Mouse (Mus musculus): ENCODE data around the gene Nt5c2. TPM values are rescaled to one million over a fixed set of nuclear protein-coding genes. Genes with fewer than 3 reads are reported as not detected.
A peak's percentile ranks its signal among the peaks of the same experiment; 100 is the strongest.

The Nt5c2 gene
- polyA plus RNA-seq, 1 experiment from 2014 or later = 77.9 TPM

DNA sequence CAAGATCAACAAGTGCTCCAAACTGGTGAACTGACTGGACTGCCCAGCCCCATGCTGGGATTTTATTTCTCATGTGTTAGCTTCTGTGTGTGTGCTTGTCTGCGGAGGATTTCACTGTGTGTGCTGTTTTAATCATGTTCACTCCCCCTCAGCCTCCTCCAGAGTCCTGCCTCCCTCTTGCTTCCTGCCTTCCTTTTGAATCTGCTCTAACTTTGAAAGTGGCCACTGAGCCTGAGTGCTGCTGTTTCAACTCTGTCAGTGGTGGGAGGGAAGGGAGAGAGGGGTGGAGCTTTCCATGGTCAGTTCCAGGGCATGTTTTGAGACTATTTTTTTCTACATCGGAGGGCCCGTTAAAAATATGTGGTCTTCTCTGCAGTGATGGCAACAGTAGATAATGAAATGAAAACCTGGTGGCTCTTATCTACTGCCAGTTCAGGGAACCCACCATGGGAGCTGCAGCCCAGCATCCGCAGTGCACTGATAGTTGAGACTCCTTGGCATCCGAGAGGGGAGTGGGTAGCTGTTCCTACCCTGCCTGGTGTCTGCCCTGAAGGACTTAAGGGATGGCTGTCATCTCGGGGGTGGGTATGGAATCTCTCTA, 150.1 kb downstream of the Nt5c2 start:
- Histone ChIP-seq H3K36me3 (ENCODE audit: control insufficient read depth, insufficient read depth, low read length) (no peaks in the 10 kb centered on the region), H3K9ac (ENCODE audit: low read length) (no peak overlapping the region), H3K4me2 (ENCODE audit: low read depth, low read length, severe bottlenecking) (no peak overlapping the region), H3K27ac (ENCODE audit: low read depth, low read length) (no peak overlapping the region), H3K4me1 (replicated peaks; ENCODE audit: control insufficient read depth, insufficient read depth, low read length) (no peaks in the 10 kb centered on the region), H3K9me3 (ENCODE audit: control insufficient read depth, low read length) (no peaks in the 10 kb centered on the region), H3K27me3 (ENCODE audit: control insufficient read depth, insufficient read depth, low read length) (no peaks in the 10 kb centered on the region), H3K4me3 (ENCODE audit: low read depth, low read length) (no peak overlapping the region)
- 73% methylated on average over 6 of the region's 6 CpGs for WGBS
- DNase-seq (ENCODE audit: low spot score) = no peak
- ATAC-seq (replicated peaks; ENCODE audit: low FRiP score) = no peak

DNA sequence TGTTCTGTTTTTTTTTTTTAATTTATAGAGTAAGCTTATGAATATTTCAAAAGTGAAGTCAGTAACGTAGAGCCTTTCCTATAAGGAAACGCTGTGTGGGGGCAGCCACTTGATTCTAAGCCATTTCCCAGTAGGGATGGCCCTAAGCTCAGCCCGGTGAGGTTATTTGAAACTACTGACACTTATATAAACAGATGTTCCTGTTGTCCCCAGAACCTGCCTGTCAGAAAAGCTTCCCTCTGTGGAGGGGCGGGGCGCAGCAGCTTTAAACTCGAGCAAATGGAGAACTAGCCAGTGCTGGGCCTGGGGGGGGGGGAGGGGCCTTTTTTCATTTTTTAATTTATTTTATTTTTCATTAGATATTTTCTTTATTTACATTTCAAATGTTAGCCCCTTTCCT, 150.9 kb downstream of the Nt5c2 start:
- no peaks in the 10 kb centered on the region for H3K36me3 ChIP-seq (ENCODE audit: control insufficient read depth, insufficient read depth, low read length)
- WGBS = 73% methylated on average over 6 of the region's 6 CpGs

DNA sequence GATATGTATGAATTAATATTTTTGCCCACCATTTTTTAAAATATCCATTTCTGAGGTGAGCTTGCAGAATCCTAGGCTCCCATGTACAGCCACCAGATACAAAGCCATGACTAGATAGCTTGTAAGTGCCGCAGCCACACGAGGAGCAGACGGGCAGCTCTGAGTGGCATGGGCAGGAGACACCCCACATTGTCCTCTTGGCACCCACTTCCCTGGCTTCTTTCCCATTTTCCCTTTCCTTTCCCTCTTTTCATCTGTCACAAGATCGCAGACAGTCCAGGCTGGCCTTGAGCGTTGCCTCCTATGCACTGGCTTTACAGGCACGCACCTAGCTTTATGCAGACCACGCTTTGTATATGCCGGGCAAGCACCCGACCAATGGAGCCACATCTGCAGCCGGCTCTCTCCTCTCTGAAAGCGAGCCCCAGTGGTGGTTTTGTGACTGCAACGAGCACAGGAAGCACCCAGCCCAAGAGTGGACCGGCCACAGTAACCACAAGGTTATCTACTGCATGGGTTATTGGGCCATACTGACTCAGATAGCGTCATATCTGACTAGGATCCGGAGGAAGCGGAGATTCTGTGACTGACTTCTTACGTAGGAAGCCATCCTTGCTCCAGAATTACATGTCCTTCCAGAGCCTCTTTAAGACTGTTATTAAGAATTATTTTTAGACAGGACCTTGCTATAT, 151.6 kb downstream of the Nt5c2 start:
- DNase-seq (ENCODE audit: low spot score) (no peak), ATAC-seq (replicated peaks; ENCODE audit: low FRiP score) (no peak)
- no peaks in the 10 kb centered on the region for H3K27me3 ChIP-seq (ENCODE audit: control insufficient read depth, insufficient read depth, low read length)
- H3K4me3 ChIP-seq (ENCODE audit: low read depth, low read length) = no peak overlapping the region
- H3K4me1 ChIP-seq (replicated peaks; ENCODE audit: control insufficient read depth, insufficient read depth, low read length) = no peaks in the 10 kb centered on the region
- H3K27ac ChIP-seq (ENCODE audit: low read depth, low read length) = no peak overlapping the region
- H3K9me3 ChIP-seq (ENCODE audit: control insufficient read depth, low read length) = no peaks in the 10 kb centered on the region
- no peak overlapping the region for H3K9ac ChIP-seq (ENCODE audit: low read length)
- no peaks in the 10 kb centered on the region for H3K36me3 ChIP-seq (ENCODE audit: control insufficient read depth, insufficient read depth, low read length)
- WGBS = 90% methylated on average over 17 of the region's 17 CpGs
- no peak overlapping the region for H3K4me2 ChIP-seq (ENCODE audit: low read depth, low read length, severe bottlenecking)

More for the DNA sequence above, 150.9 kb downstream of the Nt5c2 start:
- Histone ChIP-seq H3K4me2 (ENCODE audit: low read depth, low read length, severe bottlenecking) (no peak overlapping the region), H3K4me1 (replicated peaks; ENCODE audit: control insufficient read depth, insufficient read depth, low read length) (no peaks in the 10 kb centered on the region), H3K27ac (ENCODE audit: low read depth, low read length) (no peak overlapping the region), H3K27me3 (ENCODE audit: control insufficient read depth, insufficient read depth, low read length) (no peaks in the 10 kb centered on the region), H3K4me3 (ENCODE audit: low read depth, low read length) (no peak overlapping the region), H3K9ac (ENCODE audit: low read length) (no peak overlapping the region), H3K9me3 (ENCODE audit: control insufficient read depth, low read length) (no peaks in the 10 kb centered on the region)
- no peak for ATAC-seq (replicated peaks; ENCODE audit: low FRiP score)
- DNase-seq (ENCODE audit: low spot score) = no peak

- Histone ChIP-seq H3K4me1 (replicated peaks; ENCODE audit: control insufficient read depth, insufficient read depth, low read length) (no peaks in the 10 kb centered on the region), H3K4me2 (ENCODE audit: low read depth, low read length, severe bottlenecking) (no peak overlapping the region), H3K9ac (ENCODE audit: low read length) (no peak overlapping the region), H3K4me3 (ENCODE audit: low read depth, low read length) (no peak overlapping the region), H3K36me3 (ENCODE audit: control insufficient read depth, insufficient read depth, low read length) (no peaks in the 10 kb centered on the region), H3K9me3 (ENCODE audit: control insufficient read depth, low read length) (no peaks in the 10 kb centered on the region), H3K27me3 (ENCODE audit: control insufficient read depth, insufficient read depth, low read length) (no peaks in the 10 kb centered on the region), H3K27ac (ENCODE audit: low read depth, low read length) (no peak overlapping the region)
- no peak for DNase-seq (ENCODE audit: low spot score)
- WGBS = 71% methylated on average over 3 of the region's 3 CpGs
- no peak for ATAC-seq (replicated peaks; ENCODE audit: low FRiP score)
Measured at GRCm38 (mm10) chr19:46862556-46862955, 152.4 kb downstream of the Nt5c2 start.

DNA sequence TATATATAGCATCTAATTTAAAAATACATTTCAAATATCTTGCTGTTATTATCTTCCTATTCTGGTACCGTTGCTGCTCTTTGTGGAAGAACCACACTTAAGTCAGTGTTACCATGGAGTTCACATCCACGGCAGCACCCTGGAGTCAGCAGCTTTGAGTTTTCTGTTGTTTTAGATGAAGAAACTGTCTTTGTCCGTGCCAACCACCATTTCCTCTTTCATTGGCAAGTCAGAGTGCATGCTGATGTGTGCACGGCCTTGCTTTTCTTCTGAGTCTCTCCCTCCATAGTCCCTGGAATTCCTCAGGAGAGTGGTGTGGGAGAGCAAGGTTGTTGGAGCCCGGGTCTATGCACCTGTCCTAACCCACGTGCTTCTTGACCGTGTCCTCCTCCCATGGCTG, 156.8 kb downstream of the Nt5c2 start:
- no peak for DNase-seq (ENCODE audit: low spot score)
- H3K4me2 ChIP-seq (ENCODE audit: low read depth, low read length, severe bottlenecking) = no peak overlapping the region
- H3K9me3 ChIP-seq (ENCODE audit: control insufficient read depth, low read length) = no peaks in the 10 kb centered on the region
- ATAC-seq (replicated peaks; ENCODE audit: low FRiP score) = no peak
- H3K27ac ChIP-seq (ENCODE audit: low read depth, low read length) = no peak overlapping the region
- no peak overlapping the region for H3K9ac ChIP-seq (ENCODE audit: low read length)
- no peaks in the 10 kb centered on the region for H3K27me3 ChIP-seq (ENCODE audit: control insufficient read depth, insufficient read depth, low read length)
- H3K4me3 ChIP-seq (ENCODE audit: low read depth, low read length) = no peak overlapping the region
- 86% methylated on average over 7 of the region's 7 CpGs for WGBS
- H3K4me1 ChIP-seq (replicated peaks; ENCODE audit: control insufficient read depth, insufficient read depth, low read length) = peaks cover 10% of the 10 kb centered on the region; the same call in 1 of the 2 replicates
- H3K36me3 ChIP-seq (ENCODE audit: control insufficient read depth, insufficient read depth, low read length) = no peaks in the 10 kb centered on the region

- no peaks in the 10 kb centered on the region for H3K36me3 ChIP-seq (ENCODE audit: control insufficient read depth, insufficient read depth, low read length)
- 72% methylated on average over 9 of the region's 9 CpGs for WGBS
- no peaks in the 10 kb centered on the region for H3K27me3 ChIP-seq (ENCODE audit: control insufficient read depth, insufficient read depth, low read length)
- H3K4me1 ChIP-seq (replicated peaks; ENCODE audit: control insufficient read depth, insufficient read depth, low read length) = peaks cover 10% of the 10 kb centered on the region; the same call in 1 of the 2 replicates
- DNase-seq (ENCODE audit: low spot score) (no peak), ATAC-seq (replicated peaks; ENCODE audit: low FRiP score) (no peak)
- no peaks in the 10 kb centered on the region for H3K9me3 ChIP-seq (ENCODE audit: control insufficient read depth, low read length)
- H3K9ac ChIP-seq (ENCODE audit: low read length) = no peak overlapping the region
- no peak overlapping the region for H3K4me2 ChIP-seq (ENCODE audit: low read depth, low read length, severe bottlenecking)
- no peak overlapping the region for H3K27ac ChIP-seq (ENCODE audit: low read depth, low read length)
- no peak overlapping the region for H3K4me3 ChIP-seq (ENCODE audit: low read depth, low read length)
Measured at GRCm38 (mm10) chr19:46857277-46857989, 157.5 kb downstream of the Nt5c2 start.

DNA sequence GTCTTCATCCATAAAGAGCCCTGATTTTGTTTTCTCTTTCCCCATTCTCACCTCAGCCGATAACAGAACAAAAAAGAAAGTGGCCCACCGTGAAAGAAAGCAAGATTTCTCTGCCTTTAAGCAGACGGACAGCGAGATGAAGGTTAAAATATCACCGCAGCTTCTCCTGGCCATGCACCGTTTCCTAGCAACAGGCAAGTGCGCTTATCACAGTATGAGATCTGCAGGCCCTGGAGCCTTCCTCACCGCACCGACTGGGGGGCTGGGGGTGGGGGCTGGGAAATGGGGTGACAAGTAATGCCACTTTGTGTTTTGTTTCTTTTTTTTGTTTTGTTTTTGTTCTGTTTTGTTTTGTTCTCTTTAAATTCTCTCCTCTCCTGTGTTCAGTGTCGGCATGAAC, 158.2 kb downstream of the Nt5c2 start:
- no peaks in the 10 kb centered on the region for H3K27me3 ChIP-seq (ENCODE audit: control insufficient read depth, insufficient read depth, low read length)
- ATAC-seq (replicated peaks; ENCODE audit: low FRiP score) (no peak), DNase-seq (ENCODE audit: low spot score) (no peak)
- no peak overlapping the region for H3K9ac ChIP-seq (ENCODE audit: low read length)
- no peak overlapping the region for H3K4me3 ChIP-seq (ENCODE audit: low read depth, low read length)
- no peaks in the 10 kb centered on the region for H3K36me3 ChIP-seq (ENCODE audit: control insufficient read depth, insufficient read depth, low read length)
- H3K27ac ChIP-seq (ENCODE audit: low read depth, low read length) = 0 out of 2 replicates have a peak overlapping the region, but pooled peaks have one; percentile 18
- no peaks in the 10 kb centered on the region for H3K9me3 ChIP-seq (ENCODE audit: control insufficient read depth, low read length)
- H3K4me1 ChIP-seq (replicated peaks; ENCODE audit: control insufficient read depth, insufficient read depth, low read length) = peaks cover 10% of the 10 kb centered on the region; the same call in 1 of the 2 replicates
- 32% methylated on average over 10 of the region's 10 CpGs for WGBS
- no peak overlapping the region for H3K4me2 ChIP-seq (ENCODE audit: low read depth, low read length, severe bottlenecking)

GRCm38 (mm10) chr19:46856232-46856631, 158.7 kb downstream of the Nt5c2 start:
- ATAC-seq (replicated peaks; ENCODE audit: low FRiP score) (no peak), DNase-seq (ENCODE audit: low spot score) (no peak)
- Histone ChIP-seq H3K9ac (ENCODE audit: low read length) (no peak overlapping the region), H3K27ac (ENCODE audit: low read depth, low read length) (0 out of 2 replicates have a peak overlapping the region, but pooled peaks have one; percentile 18), H3K36me3 (ENCODE audit: control insufficient read depth, insufficient read depth, low read length) (no peaks in the 10 kb centered on the region), H3K4me1 (replicated peaks; ENCODE audit: control insufficient read depth, insufficient read depth, low read length) (peaks cover 10% of the 10 kb centered on the region; the same call in 1 of the 2 replicates), H3K4me2 (ENCODE audit: low read depth, low read length, severe bottlenecking) (no peak overlapping the region), H3K9me3 (ENCODE audit: control insufficient read depth, low read length) (no peaks in the 10 kb centered on the region), H3K27me3 (ENCODE audit: control insufficient read depth, insufficient read depth, low read length) (no peaks in the 10 kb centered on the region), H3K4me3 (ENCODE audit: low read depth, low read length) (no peak overlapping the region)
- 61% methylated on average over 6 of the region's 6 CpGs for WGBS
